Mouse (Mus musculus) cerebellum, postnatal 4 days (tissue): ENCODE data around the gene Armh4.
"Not testable (repeated sequence)": the region's sequence is repeated elsewhere in the genome, so short reads cannot be mapped to it uniquely, and the experiment has no call there.

Experiments used
- DNase-seq, 2 experiments: peaks; one replicate each; pipeline ENCODE4 v3.0.0; 2022; ENCODE audit warnings: low spot score in 2 of 2, mixed read lengths in 1 of 2

Gene Armh4

GRCm38 (mm10) chr14:49782715-49783531, at the start of gene Armh4:
Gene Armh4, minus strand, starts transcription at chr14:49783383.
- DNase-seq, result peak; percentile 28 to 69

- DNase-seq, result no peak
Observed at GRCm38 (mm10) chr14:49829192-49830171, 46.3 kb upstream of the Armh4 start.

- DNase-seq, result not testable (repeated sequence)
Observed at GRCm38 (mm10) chr14:49819721-49820440, 36.7 kb upstream of the Armh4 start.

- DNase-seq, result not testable (repeated sequence)
Observed at GRCm38 (mm10) chr14:49818713-49819208, 35.6 kb upstream of the Armh4 start.

- DNase-seq, result not testable (repeated sequence)
Observed at GRCm38 (mm10) chr14:49812966-49813365, 29.8 kb upstream of the Armh4 start.

- DNase-seq, result not testable (repeated sequence)
Observed at GRCm38 (mm10) chr14:49805051-49805450, 21.9 kb upstream of the Armh4 start.

- DNase-seq, result peak in 1 of 2 experiments; percentile 20
Observed at GRCm38 (mm10) chr14:49801444-49801843, 18.3 kb upstream of the Armh4 start.

GRCm38 (mm10) chr14:49793948-49794347, 10.8 kb upstream of the Armh4 start:
- DNase-seq, result no peak

- DNase-seq, result no peak
Observed at GRCm38 (mm10) chr14:49790542-49790941, 7.4 kb upstream of the Armh4 start.

- DNase-seq, result peak; percentile 36 to 71
Observed at GRCm38 (mm10) chr14:49785793-49786192, 2.6 kb upstream of the Armh4 start.

- no peak for DNase-seq
Observed at GRCm38 (mm10) chr14:49783866-49784265, 683 bp upstream of the Armh4 start.

- no peak for DNase-seq
Observed at GRCm38 (mm10) chr14:49780416-49780815, 2.8 kb downstream of the Armh4 start.

- not testable (repeated sequence) for DNase-seq
Observed at GRCm38 (mm10) chr14:49777539-49777938, 5.6 kb downstream of the Armh4 start.

GRCm38 (mm10) chr14:49771746-49772145, 11.4 kb downstream of the Armh4 start:
- DNase-seq, result no peak

GRCm38 (mm10) chr14:49766601-49767000, 16.6 kb downstream of the Armh4 start:
- no peak for DNase-seq

- DNase-seq, result no peak
Observed at GRCm38 (mm10) chr14:49755845-49756244, 27.3 kb downstream of the Armh4 start.

- no peak for DNase-seq
Observed at GRCm38 (mm10) chr14:49752614-49753013, 30.6 kb downstream of the Armh4 start.

GRCm38 (mm10) chr14:49745874-49746273, 37.3 kb downstream of the Armh4 start:
- DNase-seq, result no peak

- peak in 1 of 2 experiments; percentile 3 for DNase-seq
Observed at GRCm38 (mm10) chr14:49743946-49744526, 39.1 kb downstream of the Armh4 start.

GRCm38 (mm10) chr14:49739328-49739727, 43.9 kb downstream of the Armh4 start:
- no peak for DNase-seq
